Mouse (Mus musculus) adrenal gland (tissue): ENCODE results near the gene Gpd1l.

ENCODE experiments used
- intact Hi-C: fragments of 180-260 bp; cut with DNase I; formaldehyde crosslinking; loops from one replicate; pipeline ENCODE4 v1.15.1; 2025

The Gpd1l gene

DNA sequence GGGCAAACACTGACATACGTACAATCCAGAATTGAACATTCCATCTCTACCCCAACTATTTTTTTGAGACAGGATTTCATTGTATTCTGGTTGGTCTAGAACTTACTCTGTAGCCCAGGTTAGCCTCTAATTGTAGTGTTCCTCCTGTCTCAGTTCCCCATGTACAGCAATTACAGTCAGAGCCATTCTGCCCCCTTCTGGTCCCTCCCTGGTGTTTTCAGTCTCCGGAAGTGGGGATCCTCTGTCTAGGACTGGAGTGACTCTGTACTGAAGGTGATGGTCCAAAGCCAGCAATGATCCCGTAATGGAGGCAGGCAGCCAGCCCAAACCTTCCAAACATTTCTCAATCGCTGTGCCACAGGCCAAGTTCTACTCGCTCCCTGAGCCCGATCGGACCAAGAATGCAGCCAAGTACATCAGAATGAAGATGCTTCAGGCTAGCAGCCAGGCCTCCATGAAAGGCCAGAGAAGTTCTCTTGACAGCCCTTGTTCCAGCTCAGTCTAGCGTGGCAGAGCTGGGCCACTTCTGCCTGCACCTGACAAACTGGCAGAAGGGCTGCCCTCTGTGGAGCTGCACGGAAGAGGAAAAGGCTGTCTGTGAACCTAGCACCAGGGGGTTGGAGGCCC is 3.2 kb downstream of the Gpd1l start:
- intact Hi-C loops = no loop called here

DNA sequence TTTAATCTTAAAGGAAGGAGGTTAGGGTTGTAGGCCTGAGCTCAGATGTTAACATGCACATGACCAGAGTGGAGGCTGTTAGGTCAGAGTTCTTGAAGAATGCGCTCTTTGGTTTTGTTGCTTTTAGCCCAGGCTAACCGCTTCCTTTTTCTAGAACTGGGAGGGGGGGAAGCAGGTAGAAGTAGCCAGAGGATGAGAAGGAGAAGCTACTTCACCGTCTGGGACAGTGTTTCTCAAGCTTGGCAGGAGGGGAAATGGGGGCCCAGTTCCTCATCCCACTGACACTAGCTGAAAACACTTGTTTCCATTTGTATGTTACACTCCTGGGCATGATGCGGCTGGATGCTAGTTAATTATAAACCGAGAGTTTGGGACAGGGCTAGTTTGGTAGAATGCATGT is 8.2 kb downstream of the Gpd1l start:
- intact Hi-C loops = no loop called here

DNA sequence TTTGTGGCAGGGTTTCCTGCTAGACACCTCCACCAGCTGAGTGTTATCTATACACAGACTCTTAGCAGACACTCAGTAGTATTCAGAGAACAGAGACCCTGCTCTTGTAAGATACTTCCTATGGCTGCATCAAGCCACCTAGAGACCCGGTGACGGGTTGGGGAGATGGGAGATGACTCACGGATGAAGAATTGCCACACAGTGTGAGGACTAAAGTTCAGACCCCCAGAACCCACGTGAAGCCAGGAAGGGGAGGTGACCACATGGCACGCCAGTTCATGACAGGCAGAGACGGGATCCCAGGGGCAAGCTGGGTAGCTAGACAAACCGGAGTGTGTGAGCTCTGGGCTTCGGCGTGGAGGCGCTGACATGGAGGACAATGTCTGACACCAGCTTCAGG is 8.7 kb downstream of the Gpd1l start:
- intact Hi-C loops = no loop called here

DNA sequence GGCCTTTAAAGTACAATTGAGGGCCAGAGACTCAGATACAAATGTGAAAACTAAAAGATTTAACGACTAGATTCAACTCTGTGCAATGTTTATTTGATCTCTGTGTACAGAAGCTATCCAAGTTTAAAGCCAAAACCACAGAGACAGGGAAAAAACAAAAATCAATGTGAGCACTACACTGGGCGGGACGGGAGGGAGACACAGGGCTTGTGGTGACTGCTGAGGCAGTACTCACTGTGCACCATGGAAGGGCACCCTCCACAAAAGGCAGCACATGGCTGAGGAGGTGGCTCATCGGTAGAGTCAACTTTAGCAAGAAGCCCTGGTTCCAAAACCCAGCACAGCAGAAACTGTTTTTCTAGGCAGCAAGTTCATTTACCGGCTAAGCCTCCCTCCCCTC is 9.3 kb downstream of the Gpd1l start:
- intact Hi-C loops = no loop called here

DNA sequence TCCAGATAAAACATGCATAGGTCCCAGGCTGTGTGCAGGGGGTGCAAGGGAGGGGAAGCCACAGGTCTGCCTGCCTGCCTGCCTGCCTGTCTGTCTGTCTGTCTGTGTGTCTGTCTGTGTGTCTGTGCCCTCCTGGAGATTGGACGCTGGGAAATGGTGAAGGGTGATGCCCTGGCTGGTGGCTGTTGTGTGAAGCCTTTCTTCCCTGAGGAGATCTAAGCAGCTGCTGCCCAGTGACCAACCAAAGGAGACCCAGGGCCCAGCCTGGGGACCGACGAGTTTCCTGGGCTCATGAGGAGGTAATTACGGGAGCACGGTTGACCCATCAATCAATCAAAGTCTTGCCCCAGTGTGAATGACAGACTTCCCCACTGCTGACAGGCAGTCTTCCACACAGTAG is 11.6 kb downstream of the Gpd1l start:
- intact Hi-C loops = no loop called here

DNA sequence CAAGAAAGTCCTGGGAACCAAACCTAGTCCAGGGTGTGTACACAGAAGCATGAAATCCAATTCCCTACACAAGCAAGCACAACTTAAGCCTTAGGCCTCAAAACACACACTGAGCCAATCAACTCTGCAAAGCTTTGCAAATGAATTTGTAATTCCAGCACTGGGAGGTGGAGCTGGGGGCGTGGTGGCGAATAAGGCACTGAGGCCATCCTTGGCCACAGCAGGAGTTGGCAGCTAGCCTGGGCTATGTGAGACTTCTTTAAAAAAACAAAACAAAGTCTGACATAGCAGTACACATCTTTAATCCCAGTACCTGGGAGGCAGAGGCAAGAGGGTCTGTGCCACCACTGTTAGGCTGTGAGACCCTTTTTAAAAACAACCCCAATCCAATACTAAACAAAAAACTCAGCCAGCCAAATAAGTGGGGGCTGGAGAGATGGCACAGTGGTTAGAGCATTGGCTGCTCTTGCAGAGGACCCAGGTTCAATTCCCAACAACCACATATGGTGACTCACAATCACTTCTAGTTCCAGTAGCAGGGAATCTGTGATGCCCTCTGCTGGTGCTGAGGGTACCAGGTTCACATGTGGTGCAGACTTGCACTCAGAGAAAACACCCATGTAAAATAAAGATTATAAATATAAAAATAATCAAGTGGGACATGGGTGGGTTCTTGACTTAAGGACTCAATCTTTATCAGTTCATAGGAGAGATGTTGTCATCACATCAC is 12.3 kb downstream of the Gpd1l start:
- intact Hi-C loops = no loop called here

DNA sequence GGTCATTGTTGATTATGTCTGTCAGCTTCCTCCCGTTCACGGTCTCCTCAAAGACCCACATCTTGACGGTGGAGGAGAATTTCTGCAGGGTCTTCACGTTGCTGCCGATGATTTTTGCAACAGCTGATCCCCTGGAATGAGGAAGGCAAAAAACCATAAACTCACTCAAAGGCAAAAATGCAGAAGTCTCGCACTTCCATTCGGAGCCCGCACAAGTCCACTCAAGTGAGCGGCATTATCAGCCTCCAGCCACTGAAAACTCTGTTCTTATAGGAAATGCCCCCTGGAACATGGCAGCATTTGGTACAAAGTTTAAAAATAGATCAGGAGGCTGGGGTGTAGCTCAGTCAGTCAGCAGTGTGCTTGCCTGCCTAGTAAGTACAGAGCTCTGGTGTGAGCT is 13.2 kb downstream of the Gpd1l start:
- intact Hi-C loops = no loop called here

DNA sequence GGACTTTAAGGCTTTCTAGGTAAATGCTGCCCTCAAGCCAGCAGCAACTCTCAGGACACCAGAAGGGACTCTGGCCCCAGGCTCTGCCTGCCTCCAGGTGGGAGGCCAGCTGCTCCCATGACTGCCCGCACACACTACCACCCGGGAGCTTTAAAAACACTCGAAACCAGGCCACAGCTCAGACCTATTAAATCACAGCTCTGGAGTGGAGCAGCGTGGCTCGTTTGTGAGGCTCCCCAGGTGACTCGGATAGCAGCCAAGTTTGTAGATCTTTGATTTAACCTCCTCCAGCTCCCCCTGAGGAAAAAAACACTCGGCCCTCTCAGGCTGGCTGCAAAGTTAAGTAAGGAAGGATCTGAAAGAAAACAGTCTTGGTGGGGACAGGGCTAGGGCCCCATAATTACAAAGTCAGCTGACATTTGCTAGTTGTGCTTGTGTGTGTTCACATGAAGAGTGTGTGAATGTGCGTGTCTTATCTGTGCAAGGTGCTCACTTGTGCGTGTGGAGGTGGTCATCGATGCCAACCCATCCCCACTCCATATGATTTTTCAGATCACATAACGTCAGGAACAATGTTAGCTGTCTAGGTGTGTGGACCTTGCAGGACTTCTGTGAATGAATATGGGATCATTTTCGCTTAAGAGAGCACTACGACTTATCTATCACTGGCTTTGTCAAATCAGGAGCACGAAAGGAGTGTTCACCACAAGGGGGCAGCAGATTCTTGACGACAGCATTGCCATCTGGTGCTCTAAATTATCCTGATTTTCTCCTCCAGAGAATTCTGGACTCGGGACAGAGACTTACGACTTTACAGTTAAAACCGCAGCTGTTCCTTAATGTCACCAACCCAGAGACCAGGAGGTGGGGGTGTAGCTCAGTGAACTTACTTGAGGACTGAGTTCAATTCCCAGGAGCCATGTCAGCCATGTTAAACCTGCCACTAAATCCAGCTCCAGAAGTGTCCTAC is 20.8 kb downstream of the Gpd1l start:
- intact Hi-C loops = loop anchor here (2.0 to 5.0 kb wide), 2 partner anchors 44 to 116 kb away; no protein-coding TSS in a partner anchor

DNA sequence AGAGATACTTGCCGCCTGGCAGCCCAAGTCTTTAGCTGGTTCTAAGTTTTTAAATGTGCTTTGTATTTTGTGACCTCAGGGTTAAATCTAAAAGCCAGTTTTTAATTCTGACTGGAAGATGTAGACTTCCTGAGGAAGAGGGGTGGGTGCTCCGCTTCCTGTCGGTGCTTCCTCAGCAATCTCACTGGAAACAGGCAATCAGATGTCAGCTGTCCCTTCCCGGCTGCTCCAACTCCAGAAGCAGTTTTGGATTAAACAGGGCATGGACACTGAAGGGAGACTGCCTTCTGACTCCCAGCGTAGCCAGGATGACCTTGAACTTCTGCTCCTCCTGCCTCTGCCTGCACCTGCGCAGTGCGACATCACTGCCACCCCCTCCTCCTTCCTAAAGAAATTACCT is 26.3 kb downstream of the Gpd1l start:
- intact Hi-C loops = no loop called here

DNA sequence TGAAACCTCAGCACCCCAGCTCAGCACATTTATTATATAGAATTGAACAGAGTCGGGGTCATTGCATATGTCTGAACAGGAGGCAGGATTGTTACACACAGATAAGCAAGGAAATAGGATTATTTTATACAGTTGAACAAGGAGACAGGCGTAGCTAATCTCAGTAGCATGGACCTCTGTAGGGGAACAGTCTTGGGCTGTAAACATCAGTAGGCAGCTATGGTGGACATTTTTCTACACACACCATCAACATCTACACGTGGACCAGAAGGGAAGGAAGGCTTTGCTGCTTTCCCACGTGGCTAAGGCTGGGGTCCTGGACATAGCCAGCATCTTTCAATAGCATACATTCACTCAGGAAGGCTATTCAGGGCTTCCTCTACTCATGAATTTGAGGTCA is 37.9 kb downstream of the Gpd1l start:
- intact Hi-C loops = no loop called here

DNA sequence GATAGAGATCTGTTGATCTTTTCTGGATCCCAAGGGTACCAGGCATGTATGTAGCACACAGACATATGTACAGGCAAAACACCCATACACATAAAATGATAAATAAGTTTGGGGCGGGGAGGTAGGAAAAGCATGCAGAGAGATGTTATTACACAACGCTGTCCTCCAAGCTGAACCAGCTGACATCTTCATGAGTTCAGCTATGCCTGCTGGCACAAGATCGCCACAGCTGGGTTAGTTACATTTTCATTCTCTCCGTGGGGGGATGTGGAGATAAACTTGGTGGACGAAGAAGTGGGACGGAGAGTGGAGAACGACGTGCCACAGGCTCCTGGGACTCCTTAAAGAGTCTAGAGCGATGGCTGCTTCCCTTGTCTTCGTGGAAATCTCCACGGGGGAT is 40.8 kb downstream of the Gpd1l start:
- intact Hi-C loops = no loop called here

DNA sequence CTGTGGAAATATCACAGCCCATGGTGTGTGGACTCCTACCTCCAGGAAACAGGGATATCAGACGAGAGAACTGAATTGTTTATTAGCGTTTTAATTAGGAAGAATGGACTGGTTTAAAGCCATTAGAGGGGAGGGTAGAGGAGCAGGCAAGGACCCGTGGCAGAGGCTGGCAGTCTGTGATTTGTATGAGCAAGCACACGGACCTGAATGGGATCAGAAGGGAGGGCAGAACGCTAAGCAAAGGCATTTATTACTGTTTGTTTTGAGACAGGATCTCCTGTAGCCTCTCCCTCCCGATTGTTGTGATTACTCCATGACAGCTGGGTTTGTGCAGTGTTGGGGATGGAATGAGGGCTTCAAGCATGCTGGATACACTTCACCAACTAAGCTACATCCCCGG is 43.4 kb downstream of the Gpd1l start:
- intact Hi-C loops = no loop called here

DNA sequence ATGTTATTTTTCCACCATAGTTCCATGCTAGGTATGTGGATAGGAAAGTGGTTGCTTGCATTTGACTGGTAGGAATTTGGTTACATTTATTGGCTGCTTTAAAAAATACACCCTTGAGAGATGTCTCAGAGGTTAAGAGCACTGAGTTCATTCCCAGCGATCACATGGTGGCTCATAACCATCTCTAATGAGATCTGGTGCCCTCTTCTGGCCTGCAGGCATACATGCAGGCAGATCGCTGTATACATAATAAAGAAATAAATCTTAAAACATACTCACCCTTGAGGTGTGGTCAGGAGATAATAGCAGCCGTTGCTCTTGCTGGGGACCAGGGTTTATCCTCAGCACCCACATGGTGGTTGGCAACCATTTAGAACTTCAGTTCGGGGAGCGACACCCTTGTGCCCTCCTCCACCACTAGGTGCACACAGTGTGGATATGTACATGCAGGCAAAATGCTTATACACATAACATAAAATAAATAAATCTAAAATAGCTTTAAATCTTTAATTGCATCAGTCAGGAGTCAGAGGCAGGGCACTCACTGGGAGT is 44.9 kb downstream of the Gpd1l start:
- intact Hi-C loops = loop anchor here (2.0 kb wide), 1 partner anchor 92 kb away; no protein-coding TSS in a partner anchor

DNA sequence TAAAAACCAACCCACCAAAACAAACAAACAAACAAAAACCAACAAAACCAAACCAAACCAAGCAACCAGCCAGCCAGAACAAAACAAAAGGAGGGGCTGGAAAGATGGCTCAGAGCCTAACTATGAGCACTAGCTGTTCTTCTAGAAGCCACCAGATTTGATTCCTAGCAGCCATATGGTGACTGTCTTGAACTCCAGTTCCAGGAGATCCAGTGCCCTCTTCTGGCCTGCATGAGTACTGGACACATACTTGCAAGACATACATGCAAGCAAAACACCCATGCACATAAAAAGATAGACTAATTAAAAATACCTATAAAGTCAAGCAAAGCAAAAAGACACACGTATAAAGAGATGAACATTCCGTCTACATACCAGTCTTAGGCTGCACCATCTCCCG is 46.1 kb downstream of the Gpd1l start:
- intact Hi-C loops = loop anchor here (2.0 kb wide), 1 partner anchor 91 kb away; no protein-coding TSS in a partner anchor

DNA sequence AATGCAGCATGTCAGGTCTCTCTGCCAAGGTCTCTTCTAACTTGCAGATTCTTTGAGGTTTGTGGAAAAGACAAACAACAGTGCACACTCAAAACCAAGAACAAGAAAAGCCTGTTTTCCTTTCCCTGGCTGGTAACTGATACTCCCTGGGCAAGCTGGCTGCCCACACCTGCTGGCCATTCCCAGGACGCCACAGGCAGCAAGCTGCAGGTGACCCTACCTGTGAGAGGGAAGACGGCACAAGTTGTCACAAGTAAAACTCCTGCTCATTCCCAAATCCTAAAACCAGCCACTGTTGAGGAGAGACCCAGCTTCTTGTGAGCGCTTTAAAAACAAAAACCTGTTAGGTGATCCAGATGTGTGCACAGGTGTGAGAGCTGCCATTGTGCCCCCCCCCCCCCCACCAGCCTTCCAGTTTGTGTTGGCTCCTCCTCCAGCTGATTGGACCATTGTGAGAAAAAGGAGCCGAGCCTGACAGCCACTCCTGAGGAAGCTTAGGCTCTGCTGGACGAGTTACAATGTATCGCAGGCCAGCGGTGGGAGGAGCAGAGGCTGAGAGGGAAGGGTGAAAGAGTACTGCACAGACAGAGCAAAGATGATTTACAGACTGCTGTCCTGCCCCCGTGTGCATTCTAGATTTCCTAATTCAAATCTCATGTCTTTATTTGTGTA is 47.7 kb downstream of the Gpd1l start:
- intact Hi-C loops = no loop called here

DNA sequence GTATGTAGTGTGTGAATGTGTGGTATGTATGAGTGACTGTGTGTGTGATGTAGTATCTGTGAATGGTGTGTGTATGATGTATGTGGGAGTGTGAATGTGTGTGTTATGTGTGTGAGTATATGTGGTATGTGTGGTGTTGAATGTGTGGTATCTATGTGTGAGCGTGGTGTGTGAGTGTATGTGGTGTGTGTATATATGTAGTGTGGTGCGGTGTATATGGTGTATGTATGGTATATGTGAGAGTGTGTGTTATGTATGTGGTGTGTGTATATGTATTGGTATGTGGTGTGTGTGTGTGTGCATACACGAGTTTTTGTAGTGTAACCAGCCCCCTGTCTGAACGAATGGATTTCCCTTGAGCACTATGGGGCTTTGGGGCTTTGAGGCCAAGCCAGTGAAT is 48.2 kb downstream of the Gpd1l start:
- intact Hi-C loops = no loop called here

DNA sequence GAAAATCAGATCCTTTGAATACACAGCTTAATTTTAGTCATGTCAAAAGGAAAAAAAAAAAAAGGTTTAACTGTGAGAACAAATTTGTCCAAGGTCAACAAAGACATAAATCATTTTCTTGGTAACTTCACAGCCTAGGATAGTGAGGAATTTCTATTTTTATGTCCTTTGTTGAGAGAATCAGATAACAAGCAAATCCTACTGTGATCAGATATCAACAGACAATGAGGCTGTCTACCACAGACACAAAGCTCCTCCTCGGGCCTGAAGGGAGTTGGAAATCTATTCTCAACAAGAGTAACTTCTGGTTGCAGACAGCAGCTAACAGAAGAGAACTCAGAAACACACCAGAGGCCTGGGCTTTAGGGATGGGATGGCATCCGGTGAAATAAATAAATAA is 51.8 kb downstream of the Gpd1l start:
- intact Hi-C loops = no loop called here

DNA sequence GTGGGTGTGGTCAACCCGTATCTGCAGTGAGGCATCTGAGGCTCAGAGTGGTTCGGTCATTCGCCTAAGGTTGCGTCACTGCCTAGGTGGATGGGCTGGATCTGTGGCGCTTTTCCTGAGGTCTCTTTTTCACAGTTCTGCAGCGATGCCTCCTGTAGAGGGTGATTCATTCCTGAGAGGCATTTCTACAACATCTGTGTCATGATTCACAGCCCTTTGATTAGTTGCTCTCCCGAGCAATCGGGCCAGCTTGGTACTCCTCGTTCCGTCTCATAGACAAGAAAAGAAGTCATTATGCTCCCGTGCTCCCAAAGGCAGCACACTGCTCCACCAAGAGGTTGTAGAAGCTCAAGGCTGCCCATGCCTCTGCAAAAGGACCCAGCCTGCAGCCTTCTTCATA is 78.5 kb downstream of the Gpd1l start:
- intact Hi-C loops = no loop called here

DNA sequence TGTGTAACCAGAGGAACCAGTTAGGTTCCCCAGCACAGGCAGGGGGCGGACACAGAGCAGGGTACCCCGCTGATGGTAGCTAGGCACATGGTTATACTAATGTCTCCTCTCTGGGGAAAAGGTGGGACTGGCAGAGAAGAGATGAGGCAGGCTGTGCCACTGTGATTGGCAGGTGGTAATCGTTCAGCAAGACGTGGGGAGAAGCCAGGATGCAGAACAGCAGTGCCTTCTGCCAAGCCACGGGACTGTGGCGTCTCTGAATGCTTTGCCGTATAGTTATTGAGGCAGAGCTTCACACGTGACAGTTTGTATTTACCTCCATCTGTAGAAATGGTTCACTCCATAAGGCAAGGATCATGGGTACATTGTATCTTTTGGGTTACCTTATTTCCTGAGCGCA is 79.1 kb downstream of the Gpd1l start:
- intact Hi-C loops = no loop called here

DNA sequence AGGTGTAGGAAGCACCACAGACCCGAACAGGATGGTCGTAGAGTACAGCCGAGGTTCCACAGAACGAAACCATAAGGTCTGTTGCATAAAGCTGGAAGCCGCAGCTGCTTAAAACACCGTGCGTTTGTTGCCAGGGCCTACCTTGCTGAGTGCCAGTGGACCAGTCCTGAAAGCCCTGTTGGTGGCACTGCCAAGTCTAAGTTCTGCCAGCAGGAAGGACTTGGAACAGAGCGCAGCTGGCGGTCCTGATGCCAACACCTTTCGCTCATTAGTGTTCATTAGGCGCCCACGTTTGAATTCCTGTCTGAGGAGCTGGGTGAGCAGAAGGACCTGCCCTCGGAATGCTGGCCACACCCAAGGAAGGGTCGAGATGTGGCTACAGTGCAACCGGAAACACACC is 80.5 kb downstream of the Gpd1l start:
- intact Hi-C loops = no loop called here
